Comparison of ENCODE assay signal across 13 mouse cellular contexts in genomic region chr1:92511646-92512045, GRCm38 (mm10). TPM values are rescaled to one million over a fixed set of nuclear protein-coding genes. Genes with fewer than 3 reads are reported as not detected.
"Had no signal": no experiment of that assay in that cellular context is flagged by ENCODE, and none has a peak within 500 bp of the region (broad histone marks: within the 10 kb centered on the region; RNA-seq: fewer than 3 reads in every experiment).

No protein-coding gene starts in this region.

RNA-seq across cellular contexts. Expression of gene Olfr1414, which starts 6.8 kb away (rescaled TPM):
- polyA plus RNA-seq: neural tube, embryonic 13.5 days; neural tube, embryonic 14.5 days; neural tube, embryonic 15.5 days; small intestine, adult 2 months; spleen, adult 2 months; stomach, embryonic 14.5 days; stomach, embryonic 15.5 days; stomach, embryonic 16.5 days; stomach, postnatal 0 days; testis, adult 2 months; thymus, adult 2 months; thymus, postnatal 0 days; urinary bladder, adult 2 months had no signal

RNA-seq across cellular contexts. Expression of gene Olfr1415, which starts 15.7 kb away (rescaled TPM):
- polyA plus RNA-seq: neural tube, embryonic 13.5 days; neural tube, embryonic 14.5 days; neural tube, embryonic 15.5 days; small intestine, adult 2 months; spleen, adult 2 months; stomach, embryonic 14.5 days; stomach, embryonic 15.5 days; stomach, embryonic 16.5 days; stomach, postnatal 0 days; testis, adult 2 months; thymus, adult 2 months; thymus, postnatal 0 days; urinary bladder, adult 2 months had no signal

RNA-seq across cellular contexts. Expression of gene Olfr1416, which starts 26.7 kb away (rescaled TPM):
- polyA plus RNA-seq: neural tube, embryonic 13.5 days; neural tube, embryonic 14.5 days; neural tube, embryonic 15.5 days; small intestine, adult 2 months; spleen, adult 2 months; stomach, embryonic 14.5 days; stomach, embryonic 15.5 days; stomach, embryonic 16.5 days; stomach, postnatal 0 days; testis, adult 2 months; thymus, adult 2 months; thymus, postnatal 0 days; urinary bladder, adult 2 months had no signal

RNA-seq across cellular contexts. Expression of gene Olfr1413, which starts 59.5 kb away (rescaled TPM):
- polyA plus RNA-seq: neural tube, embryonic 13.5 days; neural tube, embryonic 14.5 days; neural tube, embryonic 15.5 days; small intestine, adult 2 months; spleen, adult 2 months; stomach, embryonic 14.5 days; stomach, embryonic 15.5 days; stomach, embryonic 16.5 days; stomach, postnatal 0 days; thymus, adult 2 months; thymus, postnatal 0 days; urinary bladder, adult 2 months had no signal
